Mouse (Mus musculus): ENCODE results near the gene Stam2.

GRCm38 (mm10) chr2:52756691-52757090, 14.6 kb upstream of the Stam2 start:
- TF ChIP-seq CTCF (IDR thresholded peaks at IDR 0.05; ENCODE audit: low read depth, low read length) (no peak), TAL1 (conservative IDR thresholded peaks at IDR 0.05; ENCODE audit: low read depth, low read length) (no peak), POLR2AphosphoS5 (IDR thresholded peaks at IDR 0.05; ENCODE audit: insufficient replicate concordance, low read depth, low read length) (no peak), GATA2 (IDR thresholded peaks at IDR 0.05; ENCODE audit: borderline replicate concordance, low read depth, low read length) (no peak)
